In the genomic region with DNA sequence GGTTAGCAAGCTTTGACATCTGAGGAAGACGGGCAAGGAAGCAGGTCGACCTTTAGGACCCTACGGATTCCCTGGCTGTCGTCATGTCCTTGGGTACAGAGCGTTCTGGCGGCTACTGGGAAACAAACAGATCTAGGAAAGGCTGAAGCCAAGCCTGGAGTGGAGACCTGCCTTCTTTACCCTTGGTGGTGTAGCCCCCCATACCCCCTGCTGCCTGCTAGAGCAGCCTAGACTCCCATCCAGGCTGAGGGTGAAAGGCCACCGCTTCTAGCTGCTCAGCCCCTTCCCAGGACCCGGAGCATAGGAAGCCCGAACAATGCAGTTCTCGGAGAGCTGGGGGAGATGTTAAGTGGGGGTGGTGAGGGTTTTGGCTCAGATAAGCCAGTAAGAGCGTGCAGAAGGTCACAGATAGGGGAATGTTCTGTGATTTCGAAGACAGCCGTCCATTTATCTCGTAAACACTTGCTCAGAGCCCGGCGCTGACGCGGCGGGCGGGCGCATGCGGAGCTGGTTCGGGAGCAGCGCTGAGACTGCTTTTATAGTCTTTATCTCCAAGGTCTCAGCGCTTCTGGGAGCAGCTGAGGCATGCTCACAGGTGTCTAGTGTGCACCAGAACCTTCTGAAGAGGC, we compare ENCODE assay signal across 8 mouse cellular contexts. TPM values are rescaled to one million over a fixed set of nuclear protein-coding genes. Genes with fewer than 3 reads are reported as not detected.
DNase-seq lines count a peak whose midpoint lies in the region; ATAC-seq and TF ChIP-seq lines count a peak whose summit lies in the region.

No protein-coding gene starts in this region.

- intact Hi-C loops in gastrocnemius, postnatal 14 days (cut with DNase I; ENCODE audit: low total_unique reads), result no loop called here

- DNase-seq in left cerebral cortex, adult 18-20 months (ENCODE audit: low spot score in 2 of 2), result peak; percentile 78 to 80
- DNase-seq in left cerebral cortex, adult 8-10 months (ENCODE audit: low spot score in 2 of 2), result no peak
- DNase-seq in gastrocnemius, postnatal 14 days, result peak; percentile 78
- DNase-seq in limb, embryonic 11.5 days (ENCODE audit: low spot score), result peak; percentile 83
- DNase-seq in midbrain, embryonic 10.5 days (ENCODE audit: low spot score), result peak; percentile 78
- DNase-seq in splenic B cell, adult 2 months (ENCODE audit: low read depth, low spot score), result peak; percentile 26

- no peak for TF ChIP-seq CTCF in cortical plate, adult 2 months (IDR thresholded peaks at IDR 0.05; ENCODE audit: extremely low read depth, insufficient read depth, low read length)

- peaks cover 10% of the 10 kb centered on the region for H3K4me1 ChIP-seq in cortical plate, adult 2 months (ENCODE audit: control insufficient read depth, insufficient read depth, low read length)
- H3K4me1 ChIP-seq in limb, embryonic 11.5 days (ENCODE audit: control insufficient read depth, insufficient read depth, low read length), result peaks cover 35% of the 10 kb centered on the region
- peaks cover 61% of the 10 kb centered on the region for H3K4me1 ChIP-seq in midbrain, embryonic 10.5 days

- no peaks in the 10 kb centered on the region for H3K27me3 ChIP-seq in limb, embryonic 11.5 days (ENCODE audit: control insufficient read depth, insufficient read depth, low read length)
- peaks cover 15% of the 10 kb centered on the region for H3K27me3 ChIP-seq in midbrain, embryonic 10.5 days (ENCODE audit: low read depth, poor library complexity, severe bottlenecking)
- no peaks in the 10 kb centered on the region for H3K27me3 ChIP-seq in splenic B cell, adult 2 months (ENCODE audit: control insufficient read depth, insufficient read depth, low read length, poor library complexity, severe bottlenecking)

- no peaks in the 10 kb centered on the region for H3K9me3 ChIP-seq in limb, embryonic 11.5 days (ENCODE audit: control insufficient read depth, low read length)
- 0 out of 2 replicates have a peak, but pooled peaks cover 4% of the 10 kb centered on the region for H3K9me3 ChIP-seq in midbrain, embryonic 10.5 days (replicated peaks)

- peak overlapping the region; percentile 47 for H3K4me3 ChIP-seq in cortical plate, adult 2 months (ENCODE audit: insufficient read depth, low read length)
- peak overlapping the region; percentile 46 for H3K4me3 ChIP-seq in limb, embryonic 11.5 days (ENCODE audit: low read depth, low read length)
- peak overlapping the region; percentile 63 for H3K4me3 ChIP-seq in midbrain, embryonic 10.5 days

- peak overlapping the region; percentile 78 for H3K4me2 ChIP-seq in limb, embryonic 11.5 days (ENCODE audit: low read depth, severe bottlenecking)

- no peaks in the 10 kb centered on the region for H3K36me3 ChIP-seq in limb, embryonic 11.5 days (ENCODE audit: control insufficient read depth, insufficient read depth, low read length)
- no peaks in the 10 kb centered on the region for H3K36me3 ChIP-seq in midbrain, embryonic 10.5 days
- H3K36me3 ChIP-seq in splenic B cell, adult 2 months (ENCODE audit: control insufficient read depth, insufficient read depth, low read length, poor library complexity, severe bottlenecking), result no peaks in the 10 kb centered on the region; the same call in 1 of the 2 replicates

- WGBS in limb, embryonic 11.5 days, result under 1% methylated on average over 25 of the region's 25 CpGs
- under 1% methylated on average over 25 of the region's 25 CpGs for WGBS in midbrain, embryonic 10.5 days

- peak; percentile 9 for ATAC-seq in inflammation-experienced regulatory T-cells, adult 6 months
- no peak; the same call in 1 of the 2 replicates for ATAC-seq in limb, embryonic 11.5 days (ENCODE audit: insufficient number of reproducible peaks, low FRiP score, low TSS enrichment, low read depth)

- peak overlapping the region; percentile 98 for H3K27ac ChIP-seq in cortical plate, adult 2 months (ENCODE audit: insufficient read depth, low read length)
- peak overlapping the region; percentile 86 for H3K27ac ChIP-seq in limb, embryonic 11.5 days (replicated peaks; ENCODE audit: low read depth, low read length)
- peak overlapping the region; percentile 95 for H3K27ac ChIP-seq in midbrain, embryonic 10.5 days (replicated peaks)

- TF ChIP-seq POLR2A in cortical plate, adult 2 months (IDR thresholded peaks at IDR 0.05; ENCODE audit: extremely low read depth, insufficient read depth, low read length), result peak; percentile 88

- H3K9ac ChIP-seq in limb, embryonic 11.5 days (ENCODE audit: low read length), result peak overlapping the region; percentile 87

RNA-seq across cellular contexts. Expression of a gene that starts 18.3 kb away (rescaled TPM):
- 10 to 100 TPM; 35.8 to 41.3 TPM for total RNA-seq in left cerebral cortex, adult 18-20 months (2021)
- 10 to 100 TPM; 35.6 to 58.9 (median 44.0) TPM for total RNA-seq in left cerebral cortex, adult 8-10 months (2022)
- polyA plus RNA-seq in cortical plate, adult 2 months (2012; rRNA removed), result 35.7 and 38.3 TPM in 2 replicates
- total RNA-seq in gastrocnemius, postnatal 14 days (2021), result 10 to 100 TPM; 15.4 to 70.6 TPM
- 10 to 100 TPM; 11.5 to 25.9 (median 14.4) TPM for polyA plus RNA-seq in inflammation-experienced regulatory T-cells, adult 6 months (2017; shearing (Covaris generic))
- polyA plus RNA-seq in limb, embryonic 11.5 days (2014; fragmentation: Nextera tagmentation; extraction: Ambion mirVana), result 6.8 and 10.2 TPM in 2 replicates
- 31.8 and 31.9 TPM in 2 replicates for polyA plus RNA-seq in midbrain, embryonic 10.5 days (2016; fragmentation: Nextera tagmentation; extraction: Ambion mirVana)

RNA-seq across cellular contexts. Expression of a gene that starts 32.7 kb away (rescaled TPM):
- total RNA-seq in left cerebral cortex, adult 18-20 months (2021), result 10 to 100 TPM; 14.1 to 14.8 TPM
- 10 to 100 TPM; 16.5 to 20.1 (median 17.6) TPM for total RNA-seq in left cerebral cortex, adult 8-10 months (2022)
- 22.5 and 22.7 TPM in 2 replicates for polyA plus RNA-seq in cortical plate, adult 2 months (2012; rRNA removed)
- 10 to 100 TPM; 11.2 to 13.2 TPM for total RNA-seq in gastrocnemius, postnatal 14 days (2021)
- 10 to 100 TPM; 33.7 to 57.6 (median 44.3) TPM for polyA plus RNA-seq in inflammation-experienced regulatory T-cells, adult 6 months (2017; shearing (Covaris generic))
- 45.2 and 46.7 TPM in 2 replicates for polyA plus RNA-seq in limb, embryonic 11.5 days (2014; fragmentation: Nextera tagmentation; extraction: Ambion mirVana)
- 34.4 and 35.5 TPM in 2 replicates for polyA plus RNA-seq in midbrain, embryonic 10.5 days (2016; fragmentation: Nextera tagmentation; extraction: Ambion mirVana)

RNA-seq across cellular contexts. Expression of a gene that starts 33.0 kb away (rescaled TPM):
- 10 to 100 TPM; 60.4 to 60.9 TPM for total RNA-seq in left cerebral cortex, adult 18-20 months (2021)
- total RNA-seq in left cerebral cortex, adult 8-10 months (2022), result 10 to 100 TPM; 58.0 to 60.8 (median 60.2) TPM
- polyA plus RNA-seq in cortical plate, adult 2 months (2012; rRNA removed), result 96.3 and 98.7 TPM in 2 replicates
- total RNA-seq in gastrocnemius, postnatal 14 days (2021), result 10 to 100 TPM; 35.6 to 47.3 TPM
- polyA plus RNA-seq in inflammation-experienced regulatory T-cells, adult 6 months (2017; shearing (Covaris generic)), result 10 to 100 TPM; 89.0 to 99.4 (median 91.1) TPM
- 111 and 112 TPM in 2 replicates for polyA plus RNA-seq in limb, embryonic 11.5 days (2014; fragmentation: Nextera tagmentation; extraction: Ambion mirVana)
- 111 and 113 TPM in 2 replicates for polyA plus RNA-seq in midbrain, embryonic 10.5 days (2016; fragmentation: Nextera tagmentation; extraction: Ambion mirVana)

Comparison
In these comparisons a context has a peak if more than half of its experiments do, and no peak if none do; other contexts are left out.
1. DNase-seq: peak in left cerebral cortex, adult 18-20 months (2 of 2), gastrocnemius, postnatal 14 days (single experiment), limb, embryonic 11.5 days (single experiment), midbrain, embryonic 10.5 days (single experiment) and splenic B cell, adult 2 months (single experiment); none in left cerebral cortex, adult 8-10 months (0 of 2).
2. Peak in every context shown above with its lines, with median percentiles within 50 percentile points of each other: H3K27ac ChIP-seq and H3K4me3 ChIP-seq.